11 mouse cellular contexts compared by ENCODE assay signal in genomic region chr5:115098195-115098594, GRCm38 (mm10). TPM values are rescaled to one million over a fixed set of nuclear protein-coding genes. Genes with fewer than 3 reads are reported as not detected.
DNase-seq lines count a peak whose midpoint lies in the region; ATAC-seq and TF ChIP-seq lines count a peak whose summit lies in the region.
"Had no signal": no experiment of that assay in that cellular context is flagged by ENCODE, and none has a peak within 500 bp of the region (broad histone marks: within the 10 kb centered on the region; RNA-seq: fewer than 3 reads in every experiment).

Gene Gm10401 (minus strand): TSS chr5:115098295.

- H3K9me3 ChIP-seq in hindbrain, embryonic 10.5 days, result no peaks in the 10 kb centered on the region
- H3K9me3 ChIP-seq in hindbrain, postnatal 0 days (ENCODE audit: low read length), result no peaks in the 10 kb centered on the region
- no peaks in the 10 kb centered on the region for H3K9me3 ChIP-seq in embryonic facial prominence, embryonic 12.5 days
- no peaks in the 10 kb centered on the region for H3K9me3 ChIP-seq in hindbrain, embryonic 15.5 days
- H3K9me3 ChIP-seq in midbrain, embryonic 12.5 days, result no peaks in the 10 kb centered on the region

- H3K27ac ChIP-seq in hindbrain, embryonic 10.5 days, result no peak within 1 kb of the TSS
- no peak within 1 kb of the TSS for H3K27ac ChIP-seq in hindbrain, postnatal 0 days
- no peak within 1 kb of the TSS for H3K27ac ChIP-seq in embryonic facial prominence, embryonic 12.5 days
- no peak within 1 kb of the TSS for H3K27ac ChIP-seq in hindbrain, embryonic 15.5 days (replicated peaks)
- no peak within 1 kb of the TSS for H3K27ac ChIP-seq in midbrain, embryonic 12.5 days (replicated peaks)

- no peak for ATAC-seq in hindbrain, postnatal 0 days
- no peak for ATAC-seq in embryonic facial prominence, embryonic 12.5 days (ENCODE audit: insufficient number of reproducible peaks, insufficient read depth, low FRiP score, low TSS enrichment)
- ATAC-seq in hindbrain, embryonic 15.5 days (ENCODE audit: low FRiP score, low read depth), result no peak
- no peak for ATAC-seq in midbrain, embryonic 12.5 days (ENCODE audit: low FRiP score, low read depth)

- H3K4me3 ChIP-seq in hindbrain, embryonic 10.5 days, result no peak within 1 kb of the TSS
- no peak within 1 kb of the TSS for H3K4me3 ChIP-seq in hindbrain, postnatal 0 days (ENCODE audit: low read length)
- H3K4me3 ChIP-seq in embryonic facial prominence, embryonic 12.5 days, result no peak within 1 kb of the TSS
- H3K4me3 ChIP-seq in hindbrain, embryonic 15.5 days, result no peak within 1 kb of the TSS
- H3K4me3 ChIP-seq in midbrain, embryonic 12.5 days, result no peak within 1 kb of the TSS

- no peak for DNase-seq in hindbrain, embryonic 10.5 days (ENCODE audit: low spot score)
- DNase-seq in hindbrain, postnatal 0 days (ENCODE audit: low spot score), result no peak
- no peak for DNase-seq in testis, postnatal 10 days (ENCODE audit: low spot score)
- no peak for DNase-seq in ovary, adult 18-20 months (ENCODE audit: low spot score)
- no peak for DNase-seq in adrenal gland, postnatal 10 days
- DNase-seq: thymus, postnatal 25 days had no signal

- H3K9ac ChIP-seq in hindbrain, postnatal 0 days (replicated peaks; ENCODE audit: low read length), result no peak within 1 kb of the TSS
- no peak within 1 kb of the TSS; the same call in 1 of the 2 replicates for H3K9ac ChIP-seq in embryonic facial prominence, embryonic 12.5 days
- no peak within 1 kb of the TSS for H3K9ac ChIP-seq in hindbrain, embryonic 15.5 days
- no peak within 1 kb of the TSS for H3K9ac ChIP-seq in midbrain, embryonic 12.5 days (replicated peaks)

- H3K27me3 ChIP-seq in hindbrain, embryonic 10.5 days (ENCODE audit: insufficient read depth, poor library complexity, severe bottlenecking), result no peaks in the 10 kb centered on the region
- H3K27me3 ChIP-seq in hindbrain, postnatal 0 days (ENCODE audit: insufficient read depth, low read length), result no peaks in the 10 kb centered on the region
- H3K27me3 ChIP-seq in embryonic facial prominence, embryonic 12.5 days, result no peaks in the 10 kb centered on the region
- no peaks in the 10 kb centered on the region for H3K27me3 ChIP-seq in hindbrain, embryonic 15.5 days
- H3K27me3 ChIP-seq in midbrain, embryonic 12.5 days, result no peaks in the 10 kb centered on the region

- WGBS in hindbrain, embryonic 10.5 days, result 96% methylated on average over 8 of the region's 8 CpGs
- WGBS in hindbrain, postnatal 0 days, result 97% methylated on average over 8 of the region's 8 CpGs
- 97% methylated on average over 8 of the region's 8 CpGs for WGBS in embryonic facial prominence, embryonic 12.5 days
- 96% methylated on average over 8 of the region's 8 CpGs for WGBS in hindbrain, embryonic 15.5 days
- 98% methylated on average over 8 of the region's 8 CpGs for WGBS in midbrain, embryonic 12.5 days

- no peak within 1 kb of the TSS for H3K4me2 ChIP-seq in hindbrain, postnatal 0 days (ENCODE audit: low read depth, low read length)
- H3K4me2 ChIP-seq in embryonic facial prominence, embryonic 12.5 days (replicated peaks), result no peak within 1 kb of the TSS
- no peak within 1 kb of the TSS for H3K4me2 ChIP-seq in hindbrain, embryonic 15.5 days
- no peak within 1 kb of the TSS for H3K4me2 ChIP-seq in midbrain, embryonic 12.5 days (replicated peaks)

- peaks cover 97% of the 10 kb centered on the region for H3K36me3 ChIP-seq in hindbrain, embryonic 10.5 days
- H3K36me3 ChIP-seq in hindbrain, postnatal 0 days (ENCODE audit: insufficient read depth, low read length), result peaks cover 34% of the 10 kb centered on the region
- H3K36me3 ChIP-seq in embryonic facial prominence, embryonic 12.5 days, result peaks cover 53% of the 10 kb centered on the region
- peaks cover 43% of the 10 kb centered on the region for H3K36me3 ChIP-seq in hindbrain, embryonic 15.5 days
- H3K36me3 ChIP-seq in midbrain, embryonic 12.5 days, result peaks cover 59% of the 10 kb centered on the region

- TF ChIP-seq CTCF in hindbrain, postnatal 0 days (IDR thresholded peaks at IDR 0.05; ENCODE audit: low read depth), result no peak

- no peaks in the 10 kb centered on the region for H3K4me1 ChIP-seq in hindbrain, embryonic 10.5 days (replicated peaks)
- H3K4me1 ChIP-seq in hindbrain, postnatal 0 days (ENCODE audit: insufficient read depth, low read length), result no peaks in the 10 kb centered on the region
- H3K4me1 ChIP-seq in embryonic facial prominence, embryonic 12.5 days, result no peaks in the 10 kb centered on the region
- H3K4me1 ChIP-seq in hindbrain, embryonic 15.5 days (replicated peaks), result no peaks in the 10 kb centered on the region
- H3K4me1 ChIP-seq in midbrain, embryonic 12.5 days, result no peaks in the 10 kb centered on the region

RNA-seq across cellular contexts. Expression of gene Gm10401, which starts in this region (rescaled TPM):
- polyA plus RNA-seq in hindbrain, embryonic 10.5 days (2016; fragmentation: Nextera tagmentation; extraction: Ambion mirVana), result 22.3 and 22.8 TPM in 2 replicates
- total RNA-seq in hindbrain, postnatal 0 days (2014; rRNA removed), result not detected in 2 replicates
- 38.5 and 39.3 TPM in 2 replicates for polyA plus RNA-seq in hindbrain, postnatal 0 days (2015; fragmentation: Nextera tagmentation; extraction: Ambion mirVana)
- polyA plus RNA-seq in embryonic facial prominence, embryonic 12.5 days (2016; fragmentation: Nextera tagmentation; extraction: Ambion mirVana), result 31.3 and 34.4 TPM in 2 replicates
- polyA plus RNA-seq in hindbrain, embryonic 15.5 days (2015; fragmentation: Nextera tagmentation; extraction: Ambion mirVana), result 39.1 and 39.3 TPM in 2 replicates
- 25.3 and 31.3 TPM in 2 replicates for polyA plus RNA-seq in midbrain, embryonic 12.5 days (2016; fragmentation: Nextera tagmentation; extraction: Ambion mirVana)
- not detected for total RNA-seq in adrenal gland, postnatal 10 days (2021)
- total RNA-seq: layer of hippocampus, adult 8-10 months; megakaryocyte-erythroid progenitor cell, adult 5-6 weeks had no signal
